Mouse (Mus musculus): ENCODE measurements around the gene Olfr1019.

The Olfr1019 gene

GRCm38 (mm10) chr2:85845383-85845782, at the start of gene Olfr1019:
Gene Olfr1019 (minus strand): TSS chr2:85845483.
- DNase-seq (ENCODE audit: low spot score) = no peak

DNA sequence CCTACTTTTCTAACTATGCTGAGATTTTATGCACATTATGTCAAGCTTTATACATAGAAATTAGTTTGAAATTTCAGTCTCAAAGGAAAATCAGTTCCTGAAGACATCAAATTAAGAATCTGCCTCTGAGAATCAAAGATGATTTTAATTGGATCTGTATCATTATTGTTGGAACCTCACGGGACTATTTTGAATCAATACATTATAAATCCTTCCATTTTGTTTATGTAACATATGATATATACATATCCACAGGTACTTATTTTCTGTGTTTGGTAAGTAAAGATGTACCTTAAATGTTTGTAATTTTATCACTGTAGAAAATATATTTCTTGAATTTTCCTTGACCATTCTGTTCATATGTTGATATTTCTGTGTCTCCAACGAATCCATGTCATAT, 40.1 kb upstream of the Olfr1019 start, which contains the start of gene Olfr1023:
Olfr1023 (plus strand) TSS at position 301 of the 400 bp plus-strand sequence.
- DNase-seq (ENCODE audit: low spot score) = no peak

DNA sequence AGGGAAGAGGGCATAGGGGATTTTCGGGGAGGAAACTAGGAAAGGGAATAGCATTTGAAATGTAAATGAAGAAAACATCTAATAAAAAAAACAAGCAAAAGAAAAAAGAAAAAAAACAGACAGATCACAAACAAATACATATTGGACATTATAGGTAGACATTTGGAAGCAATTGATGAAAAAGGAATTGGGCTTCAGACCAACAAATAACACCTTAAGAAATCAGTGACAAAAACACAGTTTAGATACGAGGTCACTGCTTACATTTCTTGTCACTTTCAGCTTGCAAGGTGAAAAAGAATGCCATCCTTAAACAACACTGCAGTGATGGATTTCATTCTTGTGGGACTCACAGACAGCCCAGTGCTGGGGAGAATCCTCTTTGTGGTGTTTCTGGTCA, 23.0 kb upstream of the Olfr1019 start, which contains the start of gene Olfr1022:
Olfr1022 (plus strand) TSS at position 301 of the 400 bp plus-strand sequence.
- no peak for DNase-seq (ENCODE audit: low spot score)

- DNase-seq (ENCODE audit: low spot score) = no peak
Observed at GRCm38 (mm10) chr2:85846730-85847129, 1.4 kb upstream of the Olfr1019 start, which contains the start of gene Olfr1020. Gene Olfr1020 (plus strand): TSS chr2:85847030.

GRCm38 (mm10) chr2:85818179-85818578, 27.1 kb downstream of the Olfr1019 start, which contains the start of gene Olfr1018:
Gene Olfr1018 (plus strand): TSS chr2:85818479.
- no peak for DNase-seq (ENCODE audit: low spot score)

DNA sequence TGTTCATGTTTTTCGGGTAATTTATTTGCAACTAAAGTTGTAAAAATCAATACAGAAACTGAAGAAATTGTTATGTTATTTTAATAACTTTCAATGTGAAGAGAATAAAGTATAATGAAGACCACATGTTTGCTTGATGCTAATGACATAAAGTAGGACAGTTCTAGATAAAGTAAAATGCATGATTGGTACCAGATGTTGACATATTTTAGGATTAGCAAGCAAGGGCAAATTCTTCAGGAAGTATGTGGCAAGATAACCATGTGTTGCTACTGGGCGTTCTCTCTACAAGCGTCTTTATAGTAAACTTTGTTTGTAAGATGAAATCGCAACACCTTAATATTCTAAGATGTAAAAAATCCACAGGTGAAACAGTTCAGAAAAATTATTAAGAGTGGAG, 40.8 kb downstream of the Olfr1019 start:
- no peak for DNase-seq (ENCODE audit: low spot score)

DNA sequence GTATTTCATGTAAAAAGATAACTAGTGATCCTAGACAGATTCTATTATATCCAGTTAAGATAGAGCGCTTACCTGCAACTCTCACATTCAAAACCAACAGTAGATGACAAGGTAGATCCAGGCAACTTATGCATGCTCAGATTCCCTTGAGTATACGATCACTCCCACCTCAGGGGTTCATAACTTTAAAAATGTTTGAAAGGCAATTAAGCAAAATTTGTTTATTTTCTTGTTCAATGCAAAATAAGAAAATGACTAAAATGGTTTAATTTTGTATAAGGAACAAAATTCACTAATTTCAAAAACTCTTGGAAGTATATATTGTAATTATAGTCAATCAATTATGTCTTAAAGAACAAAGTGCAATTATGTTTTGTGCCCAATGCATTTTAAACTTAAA, 42.8 kb downstream of the Olfr1019 start, which contains the start of gene Olfr1016:
Olfr1016 (minus strand) TSS at position 101 of the 400 bp plus-strand sequence.
- DNase-seq (ENCODE audit: low spot score) = no peak

DNA sequence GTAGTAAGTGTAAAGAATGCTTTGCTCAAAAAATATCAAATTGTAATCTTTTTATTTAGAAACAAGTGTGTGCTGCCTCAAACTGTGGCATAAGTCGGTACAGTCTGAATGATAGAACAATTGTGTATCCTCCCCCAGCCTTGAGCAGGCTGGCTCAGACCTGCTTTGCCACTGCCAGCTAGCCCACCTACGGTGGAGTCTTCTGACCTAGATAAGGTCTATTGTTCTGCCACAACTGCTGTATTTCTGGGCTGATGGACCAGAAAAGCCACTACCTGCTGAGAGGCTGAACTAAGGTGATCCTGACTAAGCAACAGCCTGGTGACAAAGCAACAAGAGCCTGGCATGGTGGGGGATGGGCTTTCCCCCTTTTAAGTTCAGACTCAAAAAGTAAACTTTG, 53.0 kb downstream of the Olfr1019 start:
- no peak for DNase-seq (ENCODE audit: low spot score)
